Mouse (Mus musculus): ENCODE measurements at regions not wholly inside any gene's neighbourhood (a gene's known extent, or its start where the extent isn't known, plus 50 kb on each side); places are given as distances from the start of the nearest gene placed in this dataset.

DNA sequence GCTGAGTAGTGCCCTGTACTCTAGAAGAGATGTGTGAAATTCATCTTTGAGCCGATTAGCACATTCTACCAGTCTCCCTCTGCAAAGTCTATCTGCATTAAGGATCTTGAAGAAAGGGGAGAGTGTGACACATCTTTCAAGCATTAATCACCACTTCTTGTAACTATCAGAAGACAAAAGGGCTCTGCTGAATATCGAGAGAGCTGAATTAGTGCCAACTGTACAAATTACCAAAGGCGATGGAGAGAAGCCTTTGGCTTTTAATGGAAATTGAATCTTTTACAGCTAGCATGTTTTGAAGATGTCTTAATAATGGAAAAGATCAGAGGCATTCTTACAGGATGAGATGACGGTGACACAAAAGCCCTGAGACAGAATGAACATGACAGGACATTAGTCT, 97.2 kb upstream of the Pam start:
- DNase-seq, result no peak

DNA sequence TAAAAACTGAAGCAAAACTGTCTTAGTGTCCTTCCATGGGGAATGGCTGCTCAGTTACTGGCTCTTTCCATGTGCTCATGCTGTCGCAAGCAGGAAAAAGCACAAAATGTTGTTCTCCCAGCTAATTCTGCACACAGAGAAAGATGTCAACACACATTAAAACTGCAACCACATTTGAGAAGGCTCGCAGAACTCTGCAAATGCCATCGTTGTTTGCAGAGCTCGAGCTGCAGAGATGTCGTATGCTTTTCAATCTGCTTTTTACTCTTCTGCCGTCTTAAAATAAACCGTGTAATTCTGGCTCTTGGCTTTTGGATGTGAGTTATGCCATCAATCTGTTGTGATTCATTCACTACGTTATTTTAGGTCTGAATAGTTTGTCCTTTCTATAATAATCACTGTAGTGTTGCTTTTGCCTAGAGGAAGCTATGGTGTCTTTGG, 96.6 kb upstream of the Pam start:
- no peak for DNase-seq

- no peak for DNase-seq
Measured at GRCm38 (mm10) chr1:98191331-98191730, 95.9 kb upstream of the Pam start.

DNA sequence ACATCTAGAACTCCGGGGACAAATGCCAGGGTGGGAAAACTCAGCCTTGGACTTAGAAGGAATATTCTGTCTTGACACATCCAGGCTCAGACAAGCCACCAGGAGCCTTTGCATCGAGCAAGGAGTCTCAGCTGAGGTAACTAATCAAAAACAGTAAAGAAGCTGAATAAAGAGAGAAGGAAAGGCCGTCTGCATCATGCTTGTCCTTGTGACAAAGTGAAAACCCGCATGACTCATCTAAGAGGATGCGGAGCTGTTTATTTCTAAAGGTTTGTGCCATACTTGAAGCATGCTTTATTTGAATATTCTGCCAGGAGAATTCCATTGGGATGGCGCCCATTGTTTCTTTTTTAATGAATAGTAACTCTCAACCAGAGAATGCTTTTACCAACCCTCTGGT, 95.3 kb upstream of the Pam start:
- DNase-seq, result no peak

GRCm38 (mm10) chr1:98189991-98190471, 94.6 kb upstream of the Pam start:
- DNase-seq, result no peak

GRCm38 (mm10) chr1:98180372-98180771, 84.9 kb upstream of the Pam start:
- no peak for DNase-seq

- peak; percentile 48 for DNase-seq
Measured at GRCm38 (mm10) chr1:98179030-98179429, 83.6 kb upstream of the Pam start.

DNA sequence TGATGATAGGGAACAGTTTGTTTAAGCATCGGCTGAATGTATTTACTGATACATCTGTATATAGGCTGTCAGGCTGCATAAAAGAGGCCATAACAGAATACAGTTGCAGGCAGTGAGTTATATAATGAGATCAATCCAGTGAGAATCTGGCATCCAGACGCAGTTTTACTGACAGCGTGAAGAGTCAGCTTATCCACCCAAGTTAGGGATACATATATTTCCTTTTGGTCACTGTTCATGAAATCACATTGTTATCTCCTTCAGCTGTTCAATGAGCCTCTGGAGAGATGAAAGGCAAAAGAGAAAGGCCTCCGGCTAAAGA, 79.3 kb upstream of the Pam start:
- DNase-seq, result no peak

GRCm38 (mm10) chr1:98173907-98174810, 78.7 kb upstream of the Pam start:
- DNase-seq, result no peak

- DNase-seq, result no peak
Measured at GRCm38 (mm10) chr1:98173431-98173830, 78.0 kb upstream of the Pam start.

DNA sequence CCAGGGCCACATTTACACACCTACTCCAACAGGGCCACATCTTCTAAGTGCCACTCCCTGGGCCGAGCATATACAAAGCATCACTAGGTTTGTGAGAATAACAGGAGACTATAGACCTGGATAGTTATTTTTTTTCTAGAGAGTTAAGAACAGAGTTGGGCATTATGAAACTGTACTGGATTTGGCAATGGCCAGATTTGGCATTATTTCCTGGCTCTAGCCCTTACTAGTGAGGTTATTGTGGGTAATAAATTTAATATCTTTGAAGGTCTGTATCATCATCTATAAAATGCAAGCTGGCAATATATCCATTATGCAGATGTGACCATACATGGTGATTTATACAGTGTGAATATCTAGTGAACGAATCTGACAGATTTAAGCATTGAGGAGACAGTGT, 75.8 kb upstream of the Pam start:
- no peak for DNase-seq

DNA sequence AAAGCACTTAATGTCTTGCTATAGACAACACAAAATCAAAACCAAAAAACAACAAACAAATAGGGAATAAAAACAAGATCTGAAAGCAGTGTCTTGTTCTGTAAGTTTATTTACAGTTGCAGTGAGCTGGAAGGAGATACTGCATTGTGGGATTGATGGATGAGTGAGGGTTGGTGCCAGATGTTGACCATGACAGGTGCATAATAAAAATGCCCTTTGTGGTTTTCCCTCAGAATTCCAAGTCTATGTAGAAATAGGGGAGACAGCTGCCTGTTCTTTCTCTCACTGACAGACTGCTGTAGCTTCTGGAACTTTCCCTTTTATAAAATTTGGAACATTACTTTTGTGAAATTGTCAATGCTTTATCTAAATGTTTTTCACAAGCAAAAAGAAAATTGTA, 73.9 kb upstream of the Pam start:
- DNase-seq, result no peak

GRCm38 (mm10) chr1:98167800-98168199, 72.4 kb upstream of the Pam start:
- DNase-seq, result no peak

DNA sequence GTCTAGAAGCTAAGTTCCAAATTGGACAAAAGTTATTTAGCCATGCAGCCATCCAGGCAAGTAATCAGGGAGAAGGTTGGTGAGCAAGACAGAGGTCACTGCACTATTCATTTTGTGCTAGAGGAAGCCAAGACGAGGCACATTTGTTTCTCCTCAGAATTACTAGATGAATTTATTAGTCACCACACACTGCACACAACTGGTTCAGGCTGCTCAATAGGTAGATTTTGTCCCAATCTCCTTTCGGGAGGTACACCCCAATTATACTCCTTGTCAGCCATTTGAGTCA, 67.1 kb upstream of the Pam start:
- DNase-seq, result no peak

GRCm38 (mm10) chr1:98161882-98162638, 66.6 kb upstream of the Pam start:
- no peak for DNase-seq

- no peak for DNase-seq
Measured at GRCm38 (mm10) chr1:98158969-98159368, 63.5 kb upstream of the Pam start.

DNA sequence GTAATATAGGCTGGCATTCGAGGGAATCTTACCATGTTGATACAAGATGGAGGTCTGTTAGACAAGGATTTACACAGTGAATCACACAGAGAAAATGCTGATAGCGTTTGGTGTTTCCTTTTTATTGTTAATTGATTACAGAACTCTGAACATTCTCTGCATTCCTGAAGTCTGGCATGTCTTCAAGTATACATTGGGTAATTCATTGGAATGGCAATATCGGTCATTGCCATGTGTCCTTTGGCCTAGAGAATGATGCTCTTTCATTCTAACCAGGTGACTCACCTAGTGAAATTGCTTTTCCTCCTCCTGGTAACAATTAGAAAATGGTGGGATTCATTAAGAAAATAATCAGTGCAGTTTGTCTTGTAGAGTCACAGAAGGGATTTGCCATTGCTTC, 51.9 kb upstream of the Pam start:
- DNase-seq, result no peak

Measured in kidney, adult 18-20 months (tissue).